Mouse (Mus musculus) fat pad, adult 2 months (tissue): ENCODE results near the gene Igf2r.

Experiments used
- DNase-seq: peaks from one replicate; pipeline ENCODE4 v3.0.0-alpha.2; 2011; ENCODE audit warnings: low read depth, low spot score; ENCODE audit errors: extremely low read depth

Gene Igf2r

DNA sequence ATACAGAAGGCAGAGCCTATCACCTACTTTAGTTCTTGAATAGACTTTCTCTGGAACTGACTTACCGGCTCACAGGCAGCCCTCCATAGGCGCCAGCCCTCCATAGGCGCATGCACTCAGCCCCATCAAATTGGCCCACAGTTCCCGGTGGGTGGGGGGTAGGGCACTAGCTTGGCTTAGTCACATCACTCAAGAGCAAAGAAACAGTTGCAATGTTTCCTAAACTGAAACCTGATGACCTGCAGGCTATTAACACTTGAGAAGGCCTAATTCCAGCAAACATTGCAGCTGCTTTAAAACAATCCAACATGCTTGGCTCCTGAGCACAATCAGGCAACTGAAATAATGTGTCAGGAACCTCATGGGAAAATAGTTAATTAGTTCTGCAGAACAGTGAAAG is 18.2 kb downstream of the Igf2r start:
- no peak for DNase-seq

DNA sequence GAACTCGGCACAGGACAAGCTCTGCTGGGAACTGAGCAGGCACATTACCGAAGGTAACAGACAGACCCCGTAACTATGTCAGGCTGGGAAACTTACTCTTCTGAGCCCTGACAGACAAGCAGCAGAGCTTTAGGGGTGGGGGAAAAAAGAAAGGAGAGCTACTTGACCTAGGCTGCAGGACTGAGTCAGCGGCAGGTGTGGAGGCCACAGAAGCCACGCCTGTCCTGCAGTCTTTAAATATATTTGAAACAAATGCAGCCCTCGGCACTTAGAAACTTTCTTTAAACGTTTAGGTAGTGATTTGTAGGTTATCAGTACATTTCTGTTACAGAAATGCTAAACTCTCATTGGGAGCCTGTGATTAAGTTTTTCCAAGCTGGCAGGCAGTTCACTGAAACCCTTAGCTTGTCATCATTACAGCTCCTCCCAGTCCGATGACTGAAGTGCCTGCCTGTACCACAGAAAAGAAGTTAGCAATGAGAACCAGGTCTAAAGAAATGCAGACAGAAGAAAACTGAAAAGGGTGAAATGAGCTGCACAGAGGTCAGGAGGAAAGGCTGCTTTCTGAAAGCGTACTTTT is 18.8 kb downstream of the Igf2r start:
- no peak for DNase-seq

DNA sequence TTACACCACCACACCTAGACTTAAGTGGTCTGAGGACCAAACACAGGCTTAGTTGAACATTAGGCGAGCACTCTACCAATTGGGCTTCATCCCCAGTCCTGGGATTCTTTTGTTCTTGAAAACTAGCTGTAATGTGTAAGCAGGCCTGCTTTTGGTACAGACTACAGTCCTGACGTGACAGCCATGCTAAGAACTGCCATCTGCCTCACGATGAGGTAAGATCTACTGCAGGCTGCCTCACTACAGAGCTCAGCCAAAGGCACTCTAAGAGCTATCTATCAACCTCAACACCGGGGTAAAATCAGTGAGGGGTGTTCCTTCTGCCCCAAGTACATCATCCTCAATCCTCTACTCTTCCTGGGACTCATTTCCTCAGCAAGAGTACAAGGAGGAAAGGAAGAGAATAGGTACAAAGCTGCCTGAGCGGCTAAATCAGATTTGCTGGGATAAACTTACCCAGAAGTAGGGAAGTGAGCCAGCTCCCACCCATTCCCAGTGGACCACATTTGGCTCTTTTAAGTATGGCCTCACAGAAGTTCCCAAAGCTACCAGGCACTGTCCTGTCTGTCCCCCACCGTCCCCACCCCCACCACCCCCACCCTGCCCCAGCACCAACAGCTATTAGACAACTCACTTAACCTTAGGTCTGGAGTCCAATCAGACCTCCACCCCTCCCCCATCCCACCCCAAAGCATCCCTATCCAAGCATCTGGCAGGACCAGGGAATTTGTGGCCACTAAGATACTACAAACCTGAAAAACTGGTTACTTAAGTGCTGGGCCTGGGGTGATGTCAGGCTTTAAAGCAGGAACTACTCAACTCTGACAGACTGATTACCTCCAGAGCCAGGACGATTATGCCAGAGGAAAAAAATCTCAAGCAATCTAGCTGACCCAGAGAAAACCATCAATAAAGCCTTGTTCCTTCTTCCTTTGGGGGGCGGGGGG is 19.8 kb downstream of the Igf2r start:
- peak; percentile 67 for DNase-seq

DNA sequence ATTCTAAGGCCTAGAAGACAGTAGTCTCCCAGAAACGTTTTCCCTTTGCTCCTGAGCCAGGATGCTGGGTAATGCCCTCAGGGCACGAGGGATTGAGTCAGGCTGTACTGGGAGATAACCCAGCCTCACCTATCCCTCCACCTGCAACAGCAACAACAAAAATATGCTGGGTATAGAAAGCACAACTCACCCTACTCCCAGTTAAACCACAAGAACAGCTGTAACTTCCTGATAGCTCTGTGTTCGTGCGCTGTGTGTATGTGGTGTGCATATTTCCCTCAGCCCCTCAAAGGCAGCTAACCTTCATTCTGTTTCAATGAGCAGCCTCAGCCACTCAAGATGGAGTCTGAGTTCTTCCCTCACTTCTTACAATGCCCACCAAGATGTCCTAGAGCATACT is 23.7 kb downstream of the Igf2r start:
- no peak for DNase-seq

DNA sequence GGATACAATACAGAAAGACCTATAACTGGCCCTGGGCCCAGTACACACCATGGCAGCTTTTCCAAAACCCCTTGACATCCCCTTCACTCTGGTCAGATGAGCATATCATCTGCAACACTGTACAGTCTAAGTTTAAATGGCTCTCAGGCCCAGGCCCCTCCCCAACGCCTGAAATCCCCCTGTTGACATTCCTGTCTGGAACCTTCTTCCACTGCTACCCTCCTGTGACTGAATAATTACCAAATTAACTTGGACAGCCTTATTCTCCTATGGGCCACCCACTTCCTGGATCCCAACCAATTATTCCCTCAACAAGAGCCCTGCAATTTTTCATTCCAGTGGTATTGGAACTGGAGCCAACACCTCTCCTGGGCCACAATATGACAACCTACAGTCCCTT is 25.4 kb downstream of the Igf2r start:
- DNase-seq: no peak

DNA sequence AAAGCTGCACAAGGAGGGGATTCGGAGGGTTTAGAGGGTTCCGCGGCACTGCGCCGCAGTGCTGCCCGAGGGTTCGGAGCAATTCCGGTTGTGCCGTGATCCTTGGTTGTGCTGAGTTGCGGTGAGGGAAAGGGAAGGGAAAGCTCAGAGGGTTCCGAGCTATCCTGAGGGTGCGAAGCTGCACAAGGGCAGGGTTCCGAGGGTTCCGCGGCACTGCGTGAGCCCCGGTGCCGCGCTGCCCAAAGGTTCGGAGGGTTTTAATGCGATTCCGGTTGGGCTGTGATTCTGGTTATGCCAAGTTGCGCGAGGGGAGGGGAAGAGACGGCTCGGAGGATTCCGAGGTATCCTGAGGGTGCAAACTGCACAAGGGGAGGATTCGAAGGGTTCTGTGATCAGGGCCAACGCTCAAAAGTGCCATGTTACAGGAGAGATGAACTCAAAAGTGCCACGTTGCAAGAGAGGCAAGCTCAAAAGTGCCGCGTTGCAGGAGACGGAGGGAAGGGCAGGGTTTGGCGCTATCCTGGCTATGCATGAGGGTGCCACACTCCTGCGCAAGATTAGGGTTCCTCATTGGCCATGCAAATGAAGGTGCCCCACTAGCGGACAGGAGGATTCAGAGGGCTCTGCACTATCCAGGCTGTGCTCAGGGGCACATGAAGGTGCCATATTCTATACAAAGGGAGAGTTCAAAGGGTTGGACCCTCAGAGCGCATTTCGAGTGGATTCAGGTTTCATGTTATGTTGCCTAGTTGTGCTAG is 27.1 kb downstream of the Igf2r start:
- DNase-seq: no peak

DNA sequence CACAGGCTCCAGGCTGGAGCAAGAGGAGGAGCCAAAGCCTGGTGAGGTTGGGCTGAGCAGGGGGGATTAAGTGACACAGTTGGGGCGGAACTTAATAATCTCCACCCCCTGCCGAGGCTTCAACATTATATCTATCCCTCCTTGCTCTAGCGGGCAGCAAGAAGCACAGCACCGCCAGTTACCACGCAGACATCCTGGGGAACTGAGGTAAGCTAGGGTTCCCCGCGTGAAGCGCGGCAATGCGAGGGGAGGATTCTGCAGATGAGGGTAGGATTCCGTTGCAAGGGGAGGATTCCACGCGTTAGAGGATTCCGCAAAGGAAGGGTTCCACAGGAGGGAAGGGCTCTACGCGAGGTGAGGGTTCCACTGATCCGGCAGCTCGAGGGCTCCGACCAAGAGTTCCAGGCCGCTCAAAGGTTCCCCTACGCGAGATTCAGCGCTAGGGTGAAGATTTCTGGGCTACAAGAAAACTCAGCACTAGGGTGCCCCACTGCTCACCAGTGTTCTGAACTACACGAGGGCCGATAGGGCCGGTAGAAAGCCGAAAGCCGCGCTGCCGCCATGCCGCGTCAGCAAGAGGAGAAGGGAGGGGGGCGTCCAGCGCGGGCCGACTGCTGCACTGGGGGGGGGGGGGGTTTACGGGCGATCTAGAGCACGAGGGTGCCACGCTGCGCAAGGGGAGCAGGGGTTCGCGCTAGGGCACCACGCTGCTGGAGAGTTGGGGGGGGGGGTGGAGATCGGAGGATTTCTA is 28.1 kb downstream of the Igf2r start:
- DNase-seq: no peak

DNA sequence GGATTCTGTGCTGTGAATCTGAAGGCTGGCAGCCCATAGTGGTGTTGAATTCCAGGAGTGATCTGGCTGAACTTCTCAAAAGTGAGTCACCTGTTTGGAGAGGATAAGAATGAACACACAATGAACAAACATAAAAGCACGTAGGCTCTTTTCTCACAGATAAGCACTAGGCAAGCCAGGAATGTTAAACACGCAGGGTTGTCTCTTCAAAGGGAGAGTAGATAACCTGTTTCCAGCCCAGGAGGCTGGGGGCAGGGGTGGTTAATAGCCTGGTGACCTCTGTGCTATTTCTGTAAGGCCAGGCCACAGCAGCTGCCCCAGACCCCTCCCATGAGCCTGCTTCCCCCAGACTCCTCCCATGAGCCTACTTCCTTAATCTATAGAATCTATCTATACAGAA is 29.1 kb downstream of the Igf2r start:
- no peak for DNase-seq

DNA sequence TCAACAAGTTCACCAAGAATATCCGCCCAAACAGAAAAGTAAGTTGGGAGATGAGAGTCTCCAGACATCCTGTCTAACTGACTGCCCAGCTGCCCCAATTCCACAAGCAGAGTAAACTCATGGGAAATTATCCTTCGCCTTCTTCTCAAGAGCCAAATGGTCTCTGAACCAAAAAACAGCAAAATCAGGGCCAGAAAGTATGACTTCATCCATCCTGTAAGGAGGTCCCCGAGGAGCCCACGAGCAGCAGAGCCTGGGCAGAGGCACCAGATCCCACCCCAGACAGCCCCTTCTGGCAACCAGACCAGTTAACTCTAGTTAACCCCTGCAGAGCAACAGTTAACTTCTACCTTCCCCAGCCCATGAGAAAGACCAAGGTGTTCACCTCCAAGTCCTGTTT is 29.9 kb downstream of the Igf2r start:
- DNase-seq: no peak

DNA sequence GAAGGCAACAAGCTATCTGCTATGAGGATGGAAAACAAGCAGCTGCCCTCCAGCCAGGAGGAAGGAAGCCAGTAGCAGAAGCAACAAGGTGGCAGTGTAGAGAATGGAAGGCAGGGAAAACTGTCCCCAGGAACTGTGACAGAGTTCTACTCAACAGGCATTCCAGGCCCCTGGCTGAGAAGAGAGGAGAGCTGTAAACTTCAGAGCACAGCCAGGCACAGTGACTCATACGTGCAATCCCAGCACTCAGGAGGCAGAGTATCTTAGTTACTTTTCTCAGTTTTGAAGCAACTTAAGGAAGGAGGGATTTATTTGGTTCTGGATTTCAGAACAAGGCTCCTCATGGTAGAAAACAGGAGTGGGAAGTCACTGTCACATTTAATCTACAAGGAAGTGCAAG is 31.5 kb downstream of the Igf2r start:
- DNase-seq: no peak

DNA sequence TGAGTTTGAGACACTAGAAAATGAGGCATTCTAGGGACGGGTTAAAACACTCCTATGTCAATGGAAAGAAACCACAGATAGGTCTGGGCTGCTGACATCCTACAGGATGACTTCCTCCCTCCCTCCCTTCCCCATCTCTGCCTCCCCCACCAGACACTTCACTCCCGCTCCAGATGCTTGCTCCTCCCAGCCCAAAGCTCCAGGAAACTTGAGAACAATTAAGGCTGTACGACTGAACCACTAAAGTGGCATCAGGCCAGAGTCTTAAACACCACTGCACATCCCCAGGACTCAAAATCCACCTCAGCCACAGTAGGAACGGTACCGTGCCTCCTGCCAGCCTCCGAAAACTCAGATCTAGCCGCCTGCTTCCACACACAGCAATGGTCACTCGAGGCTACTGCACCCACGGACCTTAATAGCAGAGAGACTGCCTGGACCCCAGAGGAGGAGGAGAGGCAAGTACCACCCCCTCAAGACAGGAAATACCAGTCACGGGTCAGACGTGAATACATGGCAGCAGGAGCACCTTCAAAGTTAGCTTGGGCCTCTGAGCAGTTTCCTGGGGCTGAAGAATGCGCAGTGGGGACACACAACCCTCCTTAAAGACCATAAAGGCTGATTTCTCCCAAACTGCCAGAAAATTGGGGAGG is 35.1 kb downstream of the Igf2r start:
- no peak for DNase-seq

DNA sequence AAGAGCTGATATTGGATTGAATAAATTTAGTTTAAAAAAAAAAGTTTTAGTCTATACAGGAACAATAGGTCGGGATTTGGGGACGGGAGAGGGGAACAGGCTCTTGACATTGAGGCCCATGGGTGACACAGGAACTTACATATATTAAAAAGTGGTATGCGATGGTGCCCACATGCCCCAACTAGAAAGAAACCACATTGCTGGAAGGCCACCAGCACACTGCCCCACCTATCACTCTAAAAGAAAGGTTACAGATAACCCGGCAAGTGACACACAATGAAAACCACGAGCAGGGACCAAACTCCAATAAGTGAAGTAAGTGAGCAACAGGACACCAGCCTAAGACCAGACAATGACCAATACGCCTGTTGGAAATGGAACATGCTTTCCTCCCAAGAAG is 36.3 kb downstream of the Igf2r start:
- no peak for DNase-seq

DNA sequence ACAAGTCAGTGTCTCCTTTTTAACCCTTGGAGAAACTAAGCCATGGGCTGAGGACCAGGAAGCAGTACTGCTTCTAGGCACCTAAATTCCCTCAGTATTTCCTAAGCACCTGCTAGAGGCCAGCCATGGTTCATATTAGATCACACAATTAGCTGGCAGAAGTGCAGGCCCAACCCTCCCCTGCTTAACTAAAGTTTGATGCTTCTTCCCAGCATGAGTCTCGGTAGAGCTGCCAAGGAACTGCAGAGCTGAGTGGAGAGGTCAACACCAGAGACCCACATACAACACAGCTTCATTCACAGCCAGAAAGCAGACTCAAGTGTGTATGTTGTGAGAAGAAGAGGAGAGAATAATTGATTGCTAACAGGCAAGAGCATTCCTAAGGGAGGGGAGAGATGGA is 40.9 kb downstream of the Igf2r start:
- no peak for DNase-seq

DNA sequence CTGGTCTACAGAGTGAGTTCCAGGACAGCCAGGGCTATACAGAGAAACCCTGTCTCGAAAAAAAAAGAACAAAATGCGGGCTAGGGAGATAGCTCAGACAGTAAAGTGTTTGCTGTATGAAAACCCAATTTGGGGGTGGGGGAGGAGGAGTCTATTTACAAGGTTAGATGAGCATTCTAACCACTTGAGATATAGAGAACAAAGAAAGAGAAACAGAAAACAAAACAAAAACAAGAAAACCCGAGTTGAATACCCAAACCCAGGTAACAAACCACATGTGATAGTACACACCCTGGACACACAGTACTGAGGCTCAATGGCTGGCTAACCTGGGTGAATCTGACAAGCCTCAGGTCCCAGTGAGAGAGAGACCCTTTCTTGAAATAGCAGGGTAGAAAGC is 41.7 kb downstream of the Igf2r start:
- no peak for DNase-seq

DNA sequence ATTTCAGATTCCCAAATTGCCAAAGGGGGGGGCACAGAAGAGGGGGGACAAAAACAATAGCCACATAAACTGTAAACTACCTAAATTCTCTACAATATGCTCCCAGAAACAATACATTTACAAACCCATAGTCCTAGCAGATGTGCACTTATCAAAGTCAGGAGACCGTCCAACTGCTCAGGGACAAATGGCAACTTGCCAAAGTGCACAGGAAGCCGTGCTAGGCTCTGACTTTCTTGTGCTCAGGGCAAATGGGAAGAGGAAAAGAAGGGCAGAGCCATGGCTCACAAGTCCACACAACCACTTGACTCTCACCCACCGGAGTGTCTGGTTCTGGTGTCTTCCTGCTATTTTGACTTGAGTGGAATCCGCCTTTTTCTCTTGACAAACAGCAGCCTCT is 43.6 kb downstream of the Igf2r start:
- DNase-seq: no peak

DNA sequence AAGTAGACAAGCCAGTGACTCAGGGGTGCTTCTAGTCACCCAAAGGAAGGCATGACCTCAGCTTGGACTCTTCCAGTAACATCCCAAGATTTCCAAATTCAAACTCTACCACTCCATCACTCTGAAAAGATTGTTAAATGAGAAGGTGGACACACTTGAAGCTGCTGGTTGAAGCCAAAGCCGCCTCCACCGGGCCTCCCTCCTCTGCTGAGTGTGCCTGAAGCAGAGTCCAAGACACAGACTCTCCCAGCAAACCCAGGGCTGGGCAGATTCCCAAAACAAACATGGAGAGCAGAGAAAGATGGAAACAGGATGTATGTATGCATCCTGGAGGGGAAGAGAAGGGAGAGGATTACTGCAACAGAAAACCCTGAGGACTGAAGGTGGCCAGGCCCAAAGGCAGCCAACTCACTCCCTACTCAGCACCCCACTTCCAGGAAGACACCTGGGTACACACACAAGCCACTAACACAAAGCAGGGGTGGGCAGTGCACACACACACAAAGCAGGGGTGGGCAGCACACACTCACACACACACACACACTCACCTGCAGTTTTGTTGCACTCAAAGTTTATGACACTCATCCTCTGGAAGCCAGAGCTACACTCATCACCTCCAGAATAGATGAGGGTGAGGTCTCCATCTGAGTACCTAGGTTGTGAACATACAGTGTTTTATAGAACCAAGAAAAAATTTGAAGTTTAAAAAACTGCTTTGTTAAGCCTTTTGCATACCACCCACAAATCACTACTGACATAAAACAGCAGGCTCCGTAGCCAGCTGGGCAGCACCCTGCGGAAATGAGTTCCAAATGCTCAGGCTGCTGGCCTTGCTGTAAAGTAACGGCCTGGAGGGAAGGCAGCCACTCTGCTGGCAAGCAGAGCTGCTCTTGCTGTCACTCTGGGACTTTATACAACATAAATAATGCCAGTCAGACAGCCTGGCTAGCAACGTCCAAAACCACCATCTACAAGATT is 44.4 kb downstream of the Igf2r start:
- DNase-seq: peak; percentile 77

DNA sequence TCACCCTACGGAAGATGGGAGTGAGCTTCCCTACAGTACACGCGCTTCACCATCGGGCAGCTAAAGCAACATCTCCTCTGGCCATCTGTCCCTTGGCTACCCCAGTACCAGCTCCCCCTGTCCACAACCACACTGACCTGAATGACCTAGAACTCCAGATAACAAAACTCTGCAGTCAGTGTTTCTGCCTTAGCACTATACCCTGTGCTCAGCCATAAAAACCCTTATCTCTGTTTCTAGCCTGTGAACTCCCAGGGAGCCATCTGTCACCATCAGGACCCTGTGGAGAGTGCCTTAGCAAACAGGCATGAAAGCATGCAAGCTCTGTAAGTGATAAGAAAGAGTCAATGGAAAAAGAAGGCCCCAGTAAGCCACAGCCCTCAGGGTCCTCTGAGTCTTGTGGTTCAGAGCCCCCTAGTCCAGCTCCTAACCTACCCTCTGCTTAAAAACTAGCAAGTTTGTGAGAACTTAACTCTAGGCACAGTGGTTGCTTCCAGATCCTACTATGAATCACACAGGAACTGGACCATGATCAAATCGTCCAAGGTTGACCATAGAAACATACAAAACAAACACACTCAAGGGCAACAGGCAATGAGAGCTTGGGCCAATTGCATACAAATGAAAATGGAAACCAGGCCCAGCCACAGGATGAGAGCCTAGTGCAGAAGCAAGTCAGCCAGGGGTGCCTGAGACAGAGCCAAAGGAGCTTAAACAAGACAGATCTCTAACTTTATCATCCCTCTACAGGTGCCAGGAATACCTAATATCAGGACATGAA is 45.3 kb downstream of the Igf2r start:
- DNase-seq: peak; percentile 80

DNA sequence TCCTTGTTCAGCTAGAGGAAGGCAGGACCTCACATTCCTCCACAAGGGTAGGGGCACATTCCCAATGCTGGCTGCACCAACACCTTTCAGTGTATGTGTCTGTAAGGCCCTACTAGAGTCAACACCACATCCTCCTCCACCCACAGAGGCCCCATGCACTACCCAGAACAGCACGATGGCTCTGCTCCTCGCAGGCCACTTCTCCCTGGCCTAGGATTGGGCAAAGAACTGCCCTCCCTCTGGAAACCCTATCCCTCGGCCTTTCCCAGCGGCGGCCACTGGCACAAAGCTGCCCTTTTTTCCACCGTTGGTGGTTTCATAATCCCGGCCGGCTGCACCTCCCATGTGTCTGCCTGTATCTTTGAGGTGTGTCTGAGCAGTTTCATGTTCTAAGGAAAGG is 46.8 kb downstream of the Igf2r start:
- no peak for DNase-seq
